20 mouse cellular contexts compared by ENCODE assay signal in genomic region chr5:141014216-141014615, GRCm38 (mm10). TPM values are rescaled to one million over a fixed set of nuclear protein-coding genes. Genes with fewer than 3 reads are reported as not detected.
DNase-seq lines count a peak whose midpoint lies in the region; ATAC-seq and TF ChIP-seq lines count a peak whose summit lies in the region.
"Had no signal": no experiment of that assay in that cellular context is flagged by ENCODE, and none has a peak within 500 bp of the region (broad histone marks: within the 10 kb centered on the region; RNA-seq: fewer than 3 reads in every experiment).

No protein-coding gene starts in this region.

- H3K9me3 ChIP-seq in liver, embryonic 12.5 days (replicated peaks): no peaks in the 10 kb centered on the region
- H3K9me3 ChIP-seq: embryonic facial prominence, embryonic 12.5 days; forebrain, embryonic 15.5 days; hindbrain, embryonic 12.5 days; midbrain, embryonic 12.5 days; stomach, embryonic 15.5 days had no signal

- no peak for TF ChIP-seq POLR2A in liver, adult 2 months (IDR thresholded peaks at IDR 0.05; ENCODE audit: extremely low read depth, insufficient read depth, low read length)

- no peak for ATAC-seq in liver, embryonic 12.5 days
- ATAC-seq in granulocyte monocyte progenitor cell, adult 5-6 weeks (replicated peaks; ENCODE audit: poor library complexity, severe bottlenecking): peak; percentile 71
- peak; percentile 71 for ATAC-seq in monocyte, adult 5-6 weeks (replicated peaks; ENCODE audit: insufficient number of reproducible peaks, low FRiP score, low TSS enrichment, poor library complexity, severe bottlenecking)
- ATAC-seq: forebrain, embryonic 15.5 days had no signal

- WGBS in liver, adult 2 months: 88% methylated on average over 6 of the region's 6 CpGs
- WGBS in liver, embryonic 12.5 days (ENCODE audit: insufficient replicate concordance): 66% methylated on average over 6 of the region's 6 CpGs

- no peak overlapping the region for H3K4me3 ChIP-seq in liver, adult 2 months (ENCODE audit: insufficient read depth, low read depth, low read length)
- no peak overlapping the region for H3K4me3 ChIP-seq in liver, embryonic 12.5 days
- H3K4me3 ChIP-seq: embryonic facial prominence, embryonic 12.5 days; forebrain, embryonic 15.5 days; hindbrain, embryonic 12.5 days; midbrain, embryonic 12.5 days; myocyte; stomach, embryonic 15.5 days had no signal

- no peak overlapping the region for H3K4me2 ChIP-seq in liver, embryonic 12.5 days
- H3K4me2 ChIP-seq: embryonic facial prominence, embryonic 12.5 days; forebrain, embryonic 15.5 days; hindbrain, embryonic 12.5 days; midbrain, embryonic 12.5 days; stomach, embryonic 15.5 days had no signal

- no peak overlapping the region for H3K27ac ChIP-seq in liver, adult 2 months (replicated peaks; ENCODE audit: insufficient read depth, low read depth, low read length)
- no peak overlapping the region for H3K27ac ChIP-seq in liver, embryonic 12.5 days
- H3K27ac ChIP-seq: embryonic facial prominence, embryonic 12.5 days; forebrain, embryonic 15.5 days; hindbrain, embryonic 12.5 days; liver, embryonic 14.5 days; midbrain, embryonic 12.5 days had no signal

- no peaks in the 10 kb centered on the region for H3K4me1 ChIP-seq in liver, adult 2 months (ENCODE audit: control insufficient read depth, insufficient read depth, low read length)
- no peaks in the 10 kb centered on the region for H3K4me1 ChIP-seq in liver, embryonic 12.5 days
- H3K4me1 ChIP-seq: embryonic facial prominence, embryonic 12.5 days; hindbrain, embryonic 12.5 days; midbrain, embryonic 12.5 days; stomach, embryonic 15.5 days had no signal

- no peaks in the 10 kb centered on the region for H3K27me3 ChIP-seq in liver, adult 2 months (ENCODE audit: control insufficient read depth, insufficient read depth, low read length)
- no peaks in the 10 kb centered on the region for H3K27me3 ChIP-seq in liver, embryonic 12.5 days (replicated peaks)
- H3K27me3 ChIP-seq: embryonic facial prominence, embryonic 12.5 days; forebrain, embryonic 15.5 days; hindbrain, embryonic 12.5 days; midbrain, embryonic 12.5 days; stomach, embryonic 15.5 days had no signal

- no peak overlapping the region for H3K9ac ChIP-seq in liver, adult 2 months (ENCODE audit: low read depth, low read length)
- no peak overlapping the region for H3K9ac ChIP-seq in liver, embryonic 12.5 days
- H3K9ac ChIP-seq: embryonic facial prominence, embryonic 12.5 days; forebrain, embryonic 15.5 days; hindbrain, embryonic 12.5 days; liver, embryonic 14.5 days; midbrain, embryonic 12.5 days; stomach, embryonic 15.5 days had no signal

- H3K36me3 ChIP-seq in liver, adult 2 months (ENCODE audit: control insufficient read depth, insufficient read depth, low read length): no peaks in the 10 kb centered on the region
- H3K36me3 ChIP-seq in liver, embryonic 12.5 days: no peaks in the 10 kb centered on the region
- H3K36me3 ChIP-seq: embryonic facial prominence, embryonic 12.5 days; forebrain, embryonic 15.5 days; G1E; hindbrain, embryonic 12.5 days; midbrain, embryonic 12.5 days; stomach, embryonic 15.5 days had no signal

- TF ChIP-seq CTCF in liver, adult 2 months (IDR thresholded peaks at IDR 0.05; ENCODE audit: low read depth, low read length): no peak

- no peaks in the 10 kb centered on the region for H3K79me2 ChIP-seq in liver, adult 2 months (ENCODE audit: control insufficient read depth, insufficient read depth, low read length)

- peak; percentile 15 for DNase-seq in liver, adult 2 months (ENCODE audit: extremely low read depth, low read depth, low spot score)
- DNase-seq in B cell, adult 2 months: peak; percentile 73 to 81
- no peak for DNase-seq in frontal cortex, postnatal 14 days (ENCODE audit: low spot score in 2 of 2)
- DNase-seq in cerebellum, postnatal 36 days: no peak
- DNase-seq in cerebellum, adult 11 months: no peak
- DNase-seq: cerebellum, postnatal 25 days; lung, postnatal 10 days; right cerebral cortex, postnatal 25 days had no signal

RNA-seq across cellular contexts. Expression of gene Card11, which starts 13.8 kb away (rescaled TPM):
- total RNA-seq in liver, adult 2 months (2014; rRNA removed): 0.09 and 0.34 TPM in 2 replicates
- polyA plus RNA-seq in liver, adult 2 months (2012; rRNA removed): 0.27 and 0.71 TPM in 2 replicates
- 0.10 and 0.33 TPM in 2 replicates for polyA plus RNA-seq in liver, embryonic 12.5 days (2016; fragmentation: Nextera tagmentation; extraction: Ambion mirVana)
- 1.6 TPM in 1 of 2 replicates, not detected in the other for total RNA-seq in granulocyte monocyte progenitor cell, adult 5-6 weeks (2014; fragmentation: Nextera tagmentation)
- 0.22 TPM in 1 of 2 replicates, not detected in the other for total RNA-seq in granulocyte monocyte progenitor cell, adult 5-6 weeks (2017)
- 11.4 to 48.3 TPM (median 21.1 TPM) in 3 replicates for total RNA-seq in monocyte, adult 5-6 weeks (2017)
- total RNA-seq: G1E had no signal
- polyA plus RNA-seq: C2C12; G1E; hindbrain, embryonic 12.5 days had no signal

Comparison
In these comparisons a context has a peak if more than half of its experiments do, and no peak if none do; other contexts are left out.
1. DNase-seq: peak in liver, adult 2 months (single experiment) and B cell, adult 2 months (2 of 2); none in frontal cortex, postnatal 14 days (0 of 2), cerebellum, postnatal 36 days (0 of 2) and cerebellum, adult 11 months (single experiment).